Mouse (Mus musculus) ES-Bruce4 (cell line): ENCODE results near the gene Sem1.

ENCODE experiments used
- CTCF ChIP-seq: IDR thresholded peaks from one replicate; pipeline ENCODE4 v1.8.1; 2011; ENCODE audit warnings: low read depth, low read length
- EP300 ChIP-seq: IDR thresholded peaks from 2 replicates; pipeline ENCODE4 v1.6.1; 2011; ENCODE audit warnings: low read depth, low read length; ENCODE audit not compliant: insufficient read depth
- POLR2A ChIP-seq: IDR thresholded peaks from one replicate; pipeline ENCODE4 v1.8.1; 2011; ENCODE audit warnings: low read length; ENCODE audit not compliant: insufficient read depth

- TF ChIP-seq CTCF: no peak
- no peak for TF ChIP-seq POLR2A
- TF ChIP-seq EP300: no peak
Observed at GRCm38 (mm10) chr6:6568436-6568835, 10.0 kb downstream of the Sem1 start.
